Mouse (Mus musculus): ENCODE measurements at regions not wholly inside any gene's neighbourhood (a gene's known extent, or its start where the extent isn't known, plus 50 kb on each side); places are given as distances from the start of the nearest gene placed in this dataset.

DNA sequence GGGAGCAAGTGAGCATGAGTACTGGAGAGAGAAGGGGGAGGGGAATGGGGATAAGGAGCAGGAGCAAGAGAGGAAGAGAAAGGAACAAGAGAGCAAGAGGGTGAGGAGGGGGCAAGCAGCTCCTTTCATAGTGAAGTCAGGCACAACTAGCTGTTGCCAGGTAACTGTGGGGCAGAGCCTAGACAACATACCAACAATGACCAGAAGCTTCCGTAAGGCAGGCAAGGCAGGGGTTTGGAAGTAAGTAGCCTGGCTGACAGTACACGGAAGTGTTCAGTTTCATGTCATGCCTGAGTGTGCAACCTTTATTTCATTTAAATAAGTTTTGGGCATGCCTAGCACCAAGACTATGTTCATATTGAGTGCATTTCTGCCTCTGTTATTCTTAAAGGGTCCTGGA is 160.5 kb upstream of the Jun start:
- no peak for DNase-seq (ENCODE audit: extremely low spot score in 1 of 2, low spot score in 1 of 2)

DNA sequence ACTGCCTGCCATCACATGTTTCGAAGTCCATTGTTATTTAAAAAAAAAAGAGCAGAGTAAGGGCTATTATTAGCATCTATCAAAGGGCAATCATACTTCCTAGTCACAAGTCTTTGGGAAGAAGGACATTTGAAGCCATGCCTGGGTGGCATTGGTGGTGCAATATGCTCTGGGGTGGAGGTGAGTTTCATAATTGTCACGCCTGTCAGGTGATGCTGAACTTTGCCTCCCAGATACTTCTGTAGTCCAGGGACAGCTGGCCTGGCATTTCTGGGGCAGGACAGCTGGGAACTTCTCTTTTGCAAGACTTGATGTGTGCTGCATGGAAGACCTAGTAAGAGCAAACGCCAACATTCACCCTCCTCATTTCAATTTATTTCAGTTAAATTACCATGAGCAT is 161.0 kb upstream of the Jun start:
- no peak for DNase-seq (ENCODE audit: extremely low spot score in 1 of 2, low spot score in 1 of 2)

DNA sequence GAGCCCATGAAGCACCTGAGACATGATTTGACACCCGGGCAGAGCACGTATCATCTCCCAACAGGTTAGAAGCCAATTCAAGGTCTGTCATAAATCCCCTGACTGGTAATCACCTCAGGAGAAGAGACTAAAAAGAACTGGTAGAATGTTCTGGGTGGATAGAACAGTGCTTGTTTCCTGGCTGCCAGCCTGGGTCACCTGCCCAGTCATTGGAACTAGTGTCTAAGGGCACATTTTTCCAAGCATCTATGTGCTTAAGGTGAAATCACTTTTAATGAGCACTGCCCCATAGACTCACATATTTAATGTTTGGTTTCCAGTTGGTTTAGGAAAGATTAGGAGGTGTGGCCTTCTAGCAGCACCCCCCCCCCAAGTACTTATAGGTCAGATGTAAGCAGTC is 162.0 kb upstream of the Jun start:
- DNase-seq (ENCODE audit: extremely low spot score in 1 of 2, low spot score in 1 of 2), result no peak

DNA sequence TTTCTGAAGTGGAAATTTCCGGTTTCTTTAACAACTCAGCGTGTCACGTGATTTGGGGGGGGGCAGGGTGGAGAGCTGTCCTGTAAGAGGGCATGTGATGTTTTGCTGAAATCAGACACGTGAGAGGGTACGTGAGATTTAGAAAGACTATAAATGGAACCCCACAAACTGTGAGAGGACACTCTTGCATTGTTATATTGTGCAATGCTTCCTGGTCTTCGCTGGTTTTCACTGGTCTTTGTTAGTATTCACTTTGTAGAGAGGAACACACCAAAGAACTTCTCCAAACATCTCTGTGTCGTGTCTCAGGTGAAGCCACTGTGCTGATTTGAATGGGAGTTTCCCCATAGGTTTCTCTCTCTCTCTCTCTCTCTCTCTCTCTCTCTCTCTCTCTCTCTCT is 163.2 kb upstream of the Jun start:
- DNase-seq (ENCODE audit: extremely low spot score in 1 of 2, low spot score in 1 of 2), result no peak

DNA sequence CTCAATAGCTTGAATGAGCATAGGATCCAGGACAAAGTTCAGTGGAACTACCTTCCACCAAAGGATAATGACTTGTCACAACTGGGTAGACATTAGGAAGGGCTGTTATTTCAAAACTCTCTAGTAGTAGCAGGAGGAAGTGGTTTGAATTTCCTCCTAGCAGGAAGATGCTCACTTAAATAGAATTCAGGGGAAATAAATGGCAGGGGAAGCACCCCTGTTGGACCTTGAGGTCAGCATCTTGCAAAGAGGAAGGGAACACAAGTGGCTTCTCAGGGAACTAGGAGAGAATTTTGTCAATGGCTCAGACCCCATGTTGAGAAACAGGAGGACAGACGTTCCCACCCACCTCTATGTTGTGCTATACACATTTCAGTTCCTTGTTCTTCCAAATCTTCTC is 178.4 kb upstream of the Jun start:
- DNase-seq (ENCODE audit: extremely low spot score in 1 of 2, low spot score in 1 of 2), result no peak

DNA sequence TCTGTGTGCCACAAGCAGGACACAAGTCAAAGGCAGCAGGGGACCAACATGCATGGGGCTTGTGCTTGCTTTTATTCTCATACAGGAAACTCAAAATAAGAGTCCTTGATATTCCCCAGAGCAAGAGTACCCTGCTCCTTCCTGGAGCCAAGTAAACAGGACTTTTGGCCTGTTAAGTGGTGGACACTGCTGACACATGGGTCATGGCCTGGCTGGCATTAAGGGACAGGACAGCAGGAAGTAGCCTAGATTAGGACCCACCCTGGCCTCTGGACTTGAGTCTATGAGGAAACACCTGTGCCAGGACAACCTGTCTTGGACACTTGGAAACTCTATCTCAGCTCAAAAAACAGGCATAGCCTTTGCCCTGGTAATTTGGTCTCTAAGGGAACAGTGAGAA is 181.0 kb upstream of the Jun start:
- DNase-seq (ENCODE audit: extremely low spot score in 1 of 2, low spot score in 1 of 2), result no peak

DNA sequence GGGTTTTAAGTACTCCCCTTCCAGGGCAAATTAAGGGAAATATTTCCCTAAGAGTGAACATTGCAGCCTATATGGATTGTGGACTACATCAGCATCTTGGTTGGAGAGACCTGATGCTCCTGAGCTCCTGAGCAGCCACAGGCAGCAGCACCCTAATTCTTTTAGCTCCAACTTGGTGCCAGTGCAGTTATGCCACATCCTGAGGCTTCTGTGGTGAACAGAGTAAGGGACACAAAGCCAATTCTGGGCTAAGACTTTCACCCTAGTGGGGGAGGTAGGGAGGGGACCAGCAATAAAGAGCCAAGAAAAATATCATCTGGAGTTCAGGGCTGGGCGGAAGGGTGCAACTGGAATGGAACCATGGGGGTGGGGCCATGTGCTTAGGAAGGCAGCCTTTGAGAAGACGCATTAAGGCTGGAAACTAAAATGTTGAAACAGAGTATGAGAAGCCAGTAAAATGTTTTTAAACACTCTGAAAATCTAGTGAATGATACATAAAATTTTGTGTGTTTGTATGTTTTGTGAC is 182.1 kb upstream of the Jun start:
- DNase-seq (ENCODE audit: extremely low spot score in 1 of 2, low spot score in 1 of 2), result no peak

DNA sequence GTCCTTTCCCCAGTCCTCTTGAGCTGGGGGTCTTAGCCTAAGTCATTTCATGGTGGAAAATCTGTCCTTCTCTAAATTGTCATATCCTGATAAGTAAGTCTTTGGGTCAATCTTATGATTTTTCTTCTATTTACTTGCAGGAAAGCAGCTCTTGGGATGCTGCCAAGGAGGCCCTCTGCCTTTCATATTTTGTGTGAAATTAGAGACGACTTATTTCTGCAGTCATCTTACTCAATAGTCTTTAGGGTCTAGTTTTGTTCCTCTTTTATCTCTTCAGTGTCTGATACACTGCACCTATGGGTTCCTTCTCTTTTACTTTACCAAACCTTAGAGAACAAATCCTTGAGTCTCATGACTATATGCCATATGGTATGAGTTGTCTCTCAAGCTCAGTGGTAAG is 196.0 kb upstream of the Jun start:
- no peak for DNase-seq (ENCODE audit: extremely low spot score in 1 of 2, low spot score in 1 of 2)

DNA sequence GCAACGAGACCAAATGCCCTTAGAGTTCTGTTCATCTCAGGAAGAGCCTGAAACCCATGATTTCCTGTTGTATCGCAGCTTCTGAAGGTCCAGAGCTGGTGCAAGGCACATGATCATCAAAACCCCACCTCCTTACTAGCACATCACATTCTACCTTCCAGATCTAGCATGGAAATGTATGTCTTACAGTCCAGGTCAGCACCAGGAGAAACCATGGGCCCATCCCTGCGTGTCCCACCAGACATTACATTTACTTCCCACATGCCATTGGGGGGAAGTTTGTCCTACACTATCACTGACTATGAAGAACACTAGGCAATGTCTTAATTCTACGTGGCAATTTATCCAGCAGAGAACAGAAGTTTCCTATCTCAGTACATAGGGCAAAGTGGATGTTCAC is 197.0 kb upstream of the Jun start:
- no peak for DNase-seq (ENCODE audit: extremely low spot score in 1 of 2, low spot score in 1 of 2)

DNA sequence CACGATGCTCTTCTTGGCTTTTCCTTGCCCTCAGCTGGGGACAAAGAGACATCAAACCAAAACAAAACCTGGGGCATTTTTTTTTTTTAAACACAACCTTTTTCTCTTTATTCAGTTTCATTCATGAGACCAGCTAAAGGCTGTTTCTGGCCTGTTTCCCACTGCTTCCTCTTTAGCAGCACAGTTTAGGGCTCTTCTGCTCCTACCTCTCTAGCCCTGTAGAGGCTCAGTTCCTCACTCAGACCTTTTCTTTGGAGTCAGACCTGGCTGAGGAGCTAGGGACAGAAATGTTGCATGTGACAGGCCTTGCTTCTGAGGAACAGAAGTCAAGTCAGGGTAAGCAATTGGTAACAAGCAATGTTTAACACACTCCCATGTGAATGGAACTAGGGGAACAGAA is 198.1 kb upstream of the Jun start:
- no peak for DNase-seq (ENCODE audit: extremely low spot score in 1 of 2, low spot score in 1 of 2)

DNA sequence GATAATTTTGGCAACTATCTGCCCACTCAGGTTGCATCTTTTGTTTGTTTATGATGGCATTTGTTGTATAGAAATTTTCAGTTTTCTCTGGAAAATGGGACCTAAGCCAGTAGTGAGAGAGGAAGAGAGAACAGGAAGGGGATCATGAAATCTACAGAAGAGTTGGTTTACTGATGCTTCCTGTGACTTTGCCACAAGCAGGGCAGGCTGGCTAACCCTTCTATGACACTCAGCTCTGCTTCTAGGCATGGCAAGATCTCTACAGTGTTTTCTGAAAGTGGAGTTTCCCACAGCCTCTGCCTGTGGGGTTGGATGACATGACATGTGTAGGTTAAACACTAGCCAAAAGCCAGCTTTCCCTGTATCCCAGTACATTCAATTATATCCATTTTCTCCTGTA is 217.7 kb upstream of the Jun start:
- no peak for DNase-seq (ENCODE audit: extremely low spot score in 1 of 2, low spot score in 1 of 2)

DNA sequence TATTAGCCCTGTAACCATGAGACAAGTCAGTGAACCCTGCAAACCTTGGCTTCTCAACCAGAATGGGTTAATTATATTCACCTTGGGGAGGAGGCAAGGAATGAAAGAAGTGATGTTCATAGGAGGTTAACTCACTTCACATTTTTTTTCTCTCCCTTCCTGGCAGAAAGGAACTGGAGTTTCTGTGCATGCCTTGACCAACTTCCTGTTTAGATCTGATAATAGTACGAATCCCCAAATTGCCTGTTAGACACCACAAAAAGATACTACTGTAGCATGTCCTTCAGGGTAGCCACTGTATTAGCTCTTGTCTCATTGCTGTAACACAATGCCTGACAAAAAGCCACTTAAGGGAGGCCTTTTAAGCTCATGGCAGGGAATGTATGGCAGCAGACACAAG is 218.4 kb upstream of the Jun start:
- DNase-seq (ENCODE audit: extremely low spot score in 1 of 2, low spot score in 1 of 2), result no peak

DNA sequence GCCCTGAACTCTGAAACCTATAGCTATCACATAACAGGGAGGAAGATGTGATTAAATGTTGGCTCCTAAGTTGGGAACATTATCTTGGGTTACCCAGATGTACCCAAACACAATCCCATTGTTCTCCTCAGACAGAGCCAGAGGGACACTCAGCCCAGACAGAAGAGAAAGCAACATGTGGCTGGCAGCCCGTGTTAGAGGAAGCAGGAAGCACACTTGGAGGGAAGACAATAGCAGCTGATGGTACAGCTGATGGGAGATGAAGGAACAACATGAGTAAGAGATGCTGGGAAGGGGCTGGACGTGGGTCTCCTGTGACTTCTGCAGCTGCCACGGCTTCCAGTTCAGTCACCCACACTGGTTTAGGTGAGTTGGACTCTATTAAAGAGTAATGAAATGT is 224.2 kb upstream of the Jun start:
- no peak for DNase-seq (ENCODE audit: extremely low spot score in 1 of 2, low spot score in 1 of 2)

DNA sequence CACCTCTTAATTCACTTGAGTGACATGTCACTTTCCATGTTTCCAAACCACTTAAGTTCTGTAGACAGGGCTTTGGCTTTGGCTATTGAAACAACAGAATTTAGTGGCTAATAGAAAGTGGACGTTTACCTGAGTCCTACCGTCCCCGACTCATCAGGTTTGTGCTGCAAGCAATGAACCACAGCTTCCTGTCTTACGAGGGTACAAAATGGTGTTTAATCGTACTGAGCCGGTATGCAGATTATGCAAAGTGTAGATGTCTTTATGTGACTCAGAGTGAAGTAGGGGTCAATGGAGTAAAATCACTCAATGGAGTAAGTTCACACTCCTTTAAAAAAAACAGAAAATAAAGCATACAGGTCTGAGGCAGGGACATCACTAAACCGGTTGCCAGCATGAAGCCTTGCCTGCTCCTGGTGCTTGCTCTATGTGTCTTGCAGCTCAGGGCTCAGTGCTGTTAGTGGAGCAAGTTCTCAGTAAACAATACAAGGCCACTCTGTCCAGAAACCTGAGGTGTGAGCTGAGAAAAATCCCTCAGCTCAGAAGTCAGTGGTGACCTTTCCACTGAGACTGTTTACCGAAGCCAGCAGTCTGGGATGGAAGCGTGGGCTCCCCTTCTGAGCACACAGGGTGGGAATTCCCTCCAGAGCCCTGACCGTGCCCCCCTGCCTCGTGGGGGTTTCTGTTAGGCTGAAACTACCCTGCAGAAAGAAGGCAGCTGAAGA is 226.1 kb upstream of the Jun start:
- no peak for DNase-seq (ENCODE audit: extremely low spot score in 1 of 2, low spot score in 1 of 2)

DNA sequence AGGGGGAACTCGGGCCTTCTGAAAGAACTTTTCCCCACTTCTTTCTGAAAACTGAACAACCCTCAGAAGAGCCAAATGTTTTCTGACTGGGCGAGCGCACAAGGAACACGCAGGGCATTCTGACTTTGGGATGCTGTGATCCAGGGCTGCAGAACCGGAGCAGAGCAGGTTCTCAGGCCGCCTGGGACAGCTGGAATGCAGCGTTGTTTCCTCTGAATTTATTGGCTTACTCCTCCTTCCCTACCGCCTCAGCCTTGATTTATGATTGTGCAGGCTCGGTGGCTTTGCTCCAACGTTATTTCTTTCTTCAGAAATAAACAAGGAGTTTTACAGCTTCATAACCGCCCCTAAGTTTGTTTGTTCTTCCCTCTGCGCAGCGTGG is 226.7 kb upstream of the Jun start:
- DNase-seq (ENCODE audit: extremely low spot score in 1 of 2, low spot score in 1 of 2), result no peak

DNA sequence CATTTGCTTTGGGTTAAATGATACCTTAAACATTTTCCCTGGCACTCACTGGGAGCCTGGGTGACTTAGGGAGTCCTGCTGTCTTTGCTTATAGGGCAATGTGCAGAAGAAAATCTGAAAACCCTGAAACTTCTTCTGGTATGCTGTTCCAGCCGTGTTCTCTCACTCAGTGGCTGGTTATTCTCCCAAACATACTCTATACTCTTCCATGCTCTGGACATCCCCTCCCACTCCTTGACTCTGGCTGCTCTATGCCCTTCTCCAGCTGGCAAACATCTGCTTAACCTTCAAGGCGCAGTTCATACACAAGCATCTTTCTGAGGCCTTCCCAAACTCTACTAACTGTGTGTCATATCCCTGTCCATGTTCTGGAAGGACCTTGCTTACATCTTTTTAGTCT is 227.2 kb upstream of the Jun start:
- DNase-seq (ENCODE audit: extremely low spot score in 1 of 2, low spot score in 1 of 2), result no peak

DNA sequence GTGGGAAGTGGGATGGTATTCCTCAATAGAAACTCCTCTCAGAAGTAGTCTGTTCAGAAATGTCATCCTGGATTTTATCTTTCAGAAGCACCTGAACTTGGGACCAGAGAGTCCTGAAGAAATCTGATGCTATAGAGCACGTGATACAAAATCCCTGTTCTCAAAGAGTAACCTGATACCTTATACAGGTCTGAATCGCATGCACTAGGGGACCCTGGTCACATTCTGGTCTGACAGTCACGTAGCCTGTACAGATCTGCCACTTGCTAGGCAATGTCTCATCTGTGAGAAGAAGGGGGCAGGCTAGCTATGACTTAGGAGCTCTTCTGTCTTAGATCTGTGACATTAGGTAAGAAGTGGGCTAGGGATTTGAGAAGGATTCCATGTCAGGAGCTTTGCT is 230.1 kb upstream of the Jun start:
- no peak for DNase-seq (ENCODE audit: extremely low spot score in 1 of 2, low spot score in 1 of 2)

DNA sequence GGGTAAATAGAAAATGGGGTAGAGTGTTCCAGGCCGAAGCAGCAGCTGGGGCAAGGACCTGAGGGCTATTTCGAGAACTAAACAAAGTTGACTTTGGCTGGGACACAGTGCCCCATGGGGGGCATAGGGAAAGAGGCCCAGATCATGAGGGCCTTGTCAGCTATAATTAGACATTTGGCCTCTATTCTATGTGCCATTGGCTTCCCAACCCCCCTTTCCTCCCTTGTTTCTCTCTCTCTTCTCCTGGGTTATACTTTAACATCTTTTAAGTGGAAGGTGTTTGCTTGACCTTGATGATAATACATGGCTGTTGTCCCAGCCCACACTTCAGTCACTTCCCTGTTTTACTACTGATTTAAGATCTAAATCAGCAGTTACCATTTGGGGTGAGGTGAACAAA is 231.8 kb upstream of the Jun start:
- DNase-seq (ENCODE audit: extremely low spot score in 1 of 2, low spot score in 1 of 2), result no peak

DNA sequence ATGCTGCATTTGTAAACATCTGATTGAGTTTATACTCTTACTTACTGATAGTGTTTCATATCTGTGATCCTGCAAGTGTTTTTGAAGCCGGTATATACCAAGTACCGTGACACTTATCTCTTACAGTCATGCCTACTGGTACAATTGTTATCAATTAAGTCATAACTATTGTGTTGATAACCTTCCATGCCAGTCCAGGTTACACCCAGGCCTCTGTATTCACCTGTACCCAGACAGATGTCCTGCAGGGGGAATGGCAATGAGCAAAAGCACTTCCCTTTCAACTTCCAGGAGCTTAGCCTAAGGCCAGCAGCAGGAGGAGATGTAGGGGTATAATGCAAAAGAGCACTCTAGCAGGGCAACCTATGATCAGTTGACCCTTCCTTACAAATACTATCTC is 232.2 kb upstream of the Jun start:
- DNase-seq (ENCODE audit: extremely low spot score in 1 of 2, low spot score in 1 of 2), result no peak

DNA sequence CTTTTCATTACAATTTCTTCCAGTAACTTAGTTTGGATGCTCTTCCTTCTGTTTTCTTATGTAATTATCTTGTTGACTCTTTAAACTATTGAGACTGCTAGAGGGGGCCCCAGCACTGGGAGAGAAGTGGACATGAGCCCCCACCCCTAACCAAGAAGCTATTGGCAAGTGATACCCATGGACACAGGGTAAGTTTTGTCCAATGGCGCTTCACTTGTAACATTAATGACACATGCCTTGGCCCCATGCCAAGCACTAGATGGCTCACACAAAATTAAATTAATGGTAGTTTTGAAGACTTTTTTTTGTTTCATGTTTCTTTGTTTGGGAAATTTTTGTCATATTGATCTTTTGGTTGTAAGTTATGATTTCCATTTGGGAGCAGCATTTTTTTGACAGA is 232.7 kb upstream of the Jun start:
- DNase-seq (ENCODE audit: extremely low spot score in 1 of 2, low spot score in 1 of 2), result no peak

DNA sequence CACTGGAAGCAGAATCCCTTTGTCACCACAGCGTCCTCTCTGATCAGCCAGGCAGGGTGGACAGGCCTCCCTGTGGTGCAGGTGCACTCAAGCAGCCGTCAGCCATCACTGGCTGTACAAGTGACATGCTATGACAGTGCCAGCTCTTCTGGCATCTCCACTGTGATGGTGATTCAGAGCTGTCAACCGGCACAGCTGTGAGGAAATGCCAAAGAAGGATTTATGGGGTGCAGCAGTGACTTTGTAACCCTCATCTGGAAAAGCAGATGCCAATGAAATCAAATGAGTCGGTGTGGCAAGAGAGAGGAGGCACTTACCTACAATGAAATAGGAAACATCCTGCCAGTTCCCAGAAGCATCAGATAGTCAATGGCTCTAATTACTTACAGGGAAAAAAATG is 238.3 kb upstream of the Jun start:
- no peak for DNase-seq (ENCODE audit: extremely low spot score in 1 of 2, low spot score in 1 of 2)

DNA sequence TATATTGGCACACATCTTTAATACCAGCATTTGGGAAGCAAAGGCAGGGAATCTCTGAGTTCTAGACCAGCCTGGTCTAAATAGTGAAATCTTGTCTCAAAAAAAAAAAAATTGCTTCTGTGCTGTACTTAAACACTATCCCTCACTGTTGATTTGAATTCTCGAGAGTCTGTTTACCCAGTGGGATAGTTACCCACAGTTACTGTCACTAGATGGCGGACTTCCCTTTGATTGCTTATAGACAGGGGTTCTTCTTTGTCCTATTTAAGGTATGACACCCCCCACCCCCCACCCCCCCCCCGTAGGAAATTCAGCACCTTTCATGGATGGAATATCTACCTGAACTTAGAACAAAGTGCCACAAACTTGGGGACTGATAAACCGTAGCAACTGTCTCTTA is 242.1 kb upstream of the Jun start:
- DNase-seq (ENCODE audit: extremely low spot score in 1 of 2, low spot score in 1 of 2), result no peak

DNA sequence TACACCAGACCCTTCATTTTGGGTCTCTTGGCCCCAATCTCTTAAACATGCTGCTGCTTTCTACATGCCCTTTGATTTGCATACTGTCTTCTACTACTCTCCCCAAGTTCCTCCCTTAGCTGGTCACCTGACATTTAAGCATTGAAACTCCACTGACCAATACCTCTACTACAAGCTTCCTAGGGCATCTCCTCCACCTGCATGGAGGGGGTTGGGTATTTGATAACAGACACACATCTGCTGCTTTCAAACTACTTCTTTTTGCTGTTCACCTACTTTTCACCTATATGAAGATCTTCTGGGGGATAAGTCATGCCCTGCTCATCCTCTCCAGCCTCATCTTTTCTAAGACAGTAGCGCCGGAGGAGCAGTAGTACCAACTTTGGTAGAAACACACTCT is 249.9 kb upstream of the Jun start:
- no peak for DNase-seq (ENCODE audit: extremely low spot score in 1 of 2, low spot score in 1 of 2)
